Mouse (Mus musculus): ENCODE data around the gene Nog. TPM values are rescaled to one million over a fixed set of nuclear protein-coding genes. Genes with fewer than 3 reads are reported as not detected.

Nog gene
- polyA plus RNA-seq, 1 experiment from 2014 or later: 3.3 TPM

GRCm38 (mm10) chr11:89259338-89259915 is 42.7 kb downstream of the Nog start:
- Histone ChIP-seq H3K4me3 (no peak overlapping the region), H3K27ac (peak overlapping the region; percentile 76)

DNA sequence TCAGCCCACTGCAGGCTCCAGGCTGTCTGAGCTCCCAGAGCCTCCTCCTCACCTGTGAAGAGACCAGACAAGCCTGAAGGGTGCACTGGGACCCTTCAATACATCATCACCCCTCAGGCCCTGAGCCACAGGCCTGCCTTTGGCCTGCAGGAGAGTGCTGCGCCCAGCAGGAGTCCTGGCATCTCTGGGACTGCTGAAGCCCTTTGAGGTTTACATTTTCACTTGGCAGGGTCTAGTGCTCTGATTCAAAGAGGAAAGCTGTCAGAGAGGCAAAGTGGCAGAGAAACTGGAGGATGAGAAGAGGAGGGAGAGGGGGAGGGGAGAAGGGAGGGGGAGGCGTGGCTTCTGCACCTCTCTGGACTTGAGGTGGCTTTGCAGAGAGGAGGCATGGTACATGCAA is 44.2 kb downstream of the Nog start:
- H3K4me1 ChIP-seq: peaks cover 30% of the 10 kb centered on the region
- no peaks in the 10 kb centered on the region for H3K9me3 ChIP-seq (replicated peaks)
- H3K4me3 ChIP-seq: no peak overlapping the region
- H3K36me3 ChIP-seq (ENCODE audit: poor library complexity, severe bottlenecking): no peaks in the 10 kb centered on the region
- 48% methylated on average over 2 of the region's 2 CpGs for WGBS
- ATAC-seq: peak; percentile 73
- peak overlapping the region; percentile 68 for H3K27ac ChIP-seq
- no peak overlapping the region for H3K4me2 ChIP-seq
- no peak overlapping the region for H3K9ac ChIP-seq
- no peaks in the 10 kb centered on the region for H3K27me3 ChIP-seq

More at GRCm38 (mm10) chr11:89259338-89259915, 42.7 kb downstream of the Nog start:
- Histone ChIP-seq H3K9me3 (replicated peaks) (no peaks in the 10 kb centered on the region), H3K4me1 (peaks cover 43% of the 10 kb centered on the region), H3K36me3 (ENCODE audit: poor library complexity, severe bottlenecking) (no peaks in the 10 kb centered on the region), H3K4me2 (0 out of 2 replicates have a peak overlapping the region, but pooled peaks have one; percentile 14), H3K27me3 (no peaks in the 10 kb centered on the region), H3K9ac (no peak overlapping the region)
- peak; percentile 84 for ATAC-seq
- WGBS: 6% methylated on average over 7 of the region's 7 CpGs

GRCm38 (mm10) chr11:89253973-89254372 is 48.2 kb downstream of the Nog start:
- Histone ChIP-seq H3K27ac (no peak overlapping the region), H3K4me2 (no peak overlapping the region), H3K9me3 (replicated peaks) (0 out of 2 replicates have a peak, but pooled peaks cover 4% of the 10 kb centered on the region), H3K36me3 (ENCODE audit: poor library complexity, severe bottlenecking) (no peaks in the 10 kb centered on the region), H3K27me3 (no peaks in the 10 kb centered on the region), H3K4me1 (peaks cover 15% of the 10 kb centered on the region), H3K9ac (no peak overlapping the region), H3K4me3 (no peak overlapping the region)
- WGBS: 86% methylated on average over 13 of the region's 13 CpGs
- no peak for ATAC-seq

Other genes starting within 250 kb of the Nog start
- gene Dgke, start 235.5 kb downstream of the Nog start, polyA plus RNA-seq (2015; fragmentation: Nextera tagmentation; extraction: Ambion mirVana): 8.7 and 9.9 TPM in 2 replicates
- gene Gm525, start 228.5 kb downstream of the Nog start, polyA plus RNA-seq (2015; fragmentation: Nextera tagmentation; extraction: Ambion mirVana): not detected in 2 replicates